Mouse (Mus musculus): ENCODE data around the gene Gpr4. TPM values are rescaled to one million over a fixed set of nuclear protein-coding genes. Genes with fewer than 3 reads are reported as not detected.
A peak's percentile ranks its signal among the peaks of the same experiment; 100 is the strongest.

Gpr4 gene
- polyA plus RNA-seq, 1 experiment from 2014 or later = 1.2 TPM

- no peak overlapping the region for H3K9ac ChIP-seq (ENCODE audit: low read length)
- ATAC-seq (replicated peaks; ENCODE audit: low FRiP score, low TSS enrichment, low read depth) = no peak
- H3K9me3 ChIP-seq (ENCODE audit: control insufficient read depth, low read length) = no peaks in the 10 kb centered on the region
- no peaks in the 10 kb centered on the region for H3K36me3 ChIP-seq (ENCODE audit: control insufficient read depth, insufficient read depth, low read length)
- DNase-seq (ENCODE audit: low spot score) = no peak
- H3K4me2 ChIP-seq (ENCODE audit: low read length) = no peak overlapping the region
- H3K27me3 ChIP-seq (replicated peaks; ENCODE audit: control insufficient read depth, insufficient read depth, low read length) = no peaks in the 10 kb centered on the region
- no peak overlapping the region for H3K27ac ChIP-seq (ENCODE audit: low read depth)
- 75% methylated on average over 2 of the region's 2 CpGs for WGBS
- H3K4me3 ChIP-seq (ENCODE audit: low read depth, low read length) = no peak overlapping the region
- H3K4me1 ChIP-seq (replicated peaks; ENCODE audit: control insufficient read depth, insufficient read depth, low read length) = peaks cover 10% of the 10 kb centered on the region; the same call in 1 of the 2 replicates
Measured at GRCm38 (mm10) chr7:19236411-19236810, 24.1 kb downstream of the Gpr4 start.

GRCm38 (mm10) chr7:19238344-19238743, 26.0 kb downstream of the Gpr4 start:
- H3K4me3 ChIP-seq (ENCODE audit: low read depth, low read length) = no peak overlapping the region
- no peaks in the 10 kb centered on the region for H3K27me3 ChIP-seq (replicated peaks; ENCODE audit: control insufficient read depth, insufficient read depth, low read length)
- H3K4me1 ChIP-seq (replicated peaks; ENCODE audit: control insufficient read depth, insufficient read depth, low read length) = peaks cover 10% of the 10 kb centered on the region; the same call in 1 of the 2 replicates
- H3K4me2 ChIP-seq (ENCODE audit: low read length) = no peak overlapping the region
- no peak overlapping the region for H3K9ac ChIP-seq (ENCODE audit: low read length)
- no peak for DNase-seq (ENCODE audit: low spot score)
- 98% methylated on average over 4 of the region's 4 CpGs for WGBS
- no peak for ATAC-seq (replicated peaks; ENCODE audit: low FRiP score, low TSS enrichment, low read depth)
- H3K36me3 ChIP-seq (ENCODE audit: control insufficient read depth, insufficient read depth, low read length) = no peaks in the 10 kb centered on the region
- no peaks in the 10 kb centered on the region for H3K9me3 ChIP-seq (ENCODE audit: control insufficient read depth, low read length)
- H3K27ac ChIP-seq (ENCODE audit: low read depth) = no peak overlapping the region

GRCm38 (mm10) chr7:19239423-19239822, 27.1 kb downstream of the Gpr4 start:
- Histone ChIP-seq H3K9ac (ENCODE audit: low read length) (no peak overlapping the region), H3K4me3 (ENCODE audit: low read depth, low read length) (no peak overlapping the region), H3K36me3 (ENCODE audit: control insufficient read depth, insufficient read depth, low read length) (no peaks in the 10 kb centered on the region), H3K4me2 (ENCODE audit: low read length) (no peak overlapping the region), H3K27ac (ENCODE audit: low read depth) (peak overlapping the region; percentile 14; the same call in 1 of the 2 replicates), H3K9me3 (ENCODE audit: control insufficient read depth, low read length) (no peaks in the 10 kb centered on the region), H3K4me1 (replicated peaks; ENCODE audit: control insufficient read depth, insufficient read depth, low read length) (peaks cover 10% of the 10 kb centered on the region; the same call in 1 of the 2 replicates), H3K27me3 (replicated peaks; ENCODE audit: control insufficient read depth, insufficient read depth, low read length) (no peaks in the 10 kb centered on the region)
- DNase-seq (ENCODE audit: low spot score) = peak; percentile 98
- ATAC-seq (replicated peaks; ENCODE audit: low FRiP score, low TSS enrichment, low read depth) = peak; percentile 86
- WGBS = 0% methylated on average over 1 of the region's 1 CpGs

GRCm38 (mm10) chr7:19239986-19240385, 27.6 kb downstream of the Gpr4 start:
- DNase-seq (ENCODE audit: low spot score) (no peak), ATAC-seq (replicated peaks; ENCODE audit: low FRiP score, low TSS enrichment, low read depth) (no peak)
- Histone ChIP-seq H3K4me1 (replicated peaks; ENCODE audit: control insufficient read depth, insufficient read depth, low read length) (peaks cover 10% of the 10 kb centered on the region; the same call in 1 of the 2 replicates), H3K9me3 (ENCODE audit: control insufficient read depth, low read length) (no peaks in the 10 kb centered on the region), H3K4me2 (ENCODE audit: low read length) (no peak overlapping the region), H3K4me3 (ENCODE audit: low read depth, low read length) (no peak overlapping the region), H3K36me3 (ENCODE audit: control insufficient read depth, insufficient read depth, low read length) (peaks cover 5% of the 10 kb centered on the region), H3K27ac (ENCODE audit: low read depth) (peak overlapping the region; percentile 14; the same call in 1 of the 2 replicates), H3K9ac (ENCODE audit: low read length) (no peak overlapping the region), H3K27me3 (replicated peaks; ENCODE audit: control insufficient read depth, insufficient read depth, low read length) (no peaks in the 10 kb centered on the region)
- 60% methylated on average over 2 of the region's 4 CpGs for WGBS

GRCm38 (mm10) chr7:19240905-19241463, 28.6 kb downstream of the Gpr4 start:
- Histone ChIP-seq H3K4me1 (replicated peaks; ENCODE audit: control insufficient read depth, insufficient read depth, low read length) (peaks cover 10% of the 10 kb centered on the region; the same call in 1 of the 2 replicates), H3K36me3 (ENCODE audit: control insufficient read depth, insufficient read depth, low read length) (peaks cover 15% of the 10 kb centered on the region), H3K4me2 (ENCODE audit: low read length) (no peak overlapping the region), H3K9me3 (ENCODE audit: control insufficient read depth, low read length) (no peaks in the 10 kb centered on the region), H3K4me3 (ENCODE audit: low read depth, low read length) (no peak overlapping the region), H3K27me3 (replicated peaks; ENCODE audit: control insufficient read depth, insufficient read depth, low read length) (no peaks in the 10 kb centered on the region), H3K9ac (ENCODE audit: low read length) (no peak overlapping the region), H3K27ac (ENCODE audit: low read depth) (no peak overlapping the region)
- DNase-seq (ENCODE audit: low spot score) = no peak
- no peak for ATAC-seq (replicated peaks; ENCODE audit: low FRiP score, low TSS enrichment, low read depth)
- 86% methylated on average over 8 of the region's 8 CpGs for WGBS

- Histone ChIP-seq H3K9me3 (ENCODE audit: control insufficient read depth, low read length) (no peaks in the 10 kb centered on the region), H3K4me2 (ENCODE audit: low read length) (no peak overlapping the region), H3K4me1 (replicated peaks; ENCODE audit: control insufficient read depth, insufficient read depth, low read length) (0 out of 2 replicates have a peak, but pooled peaks cover 5% of the 10 kb centered on the region), H3K27me3 (replicated peaks; ENCODE audit: control insufficient read depth, insufficient read depth, low read length) (no peaks in the 10 kb centered on the region), H3K4me3 (ENCODE audit: low read depth, low read length) (no peak overlapping the region), H3K36me3 (ENCODE audit: control insufficient read depth, insufficient read depth, low read length) (peaks cover 19% of the 10 kb centered on the region), H3K9ac (ENCODE audit: low read length) (no peak overlapping the region), H3K27ac (ENCODE audit: low read depth) (no peak overlapping the region)
- WGBS = 93% methylated on average over 1 of the region's 1 CpGs
- no peak for DNase-seq (ENCODE audit: low spot score)
- no peak for ATAC-seq (replicated peaks; ENCODE audit: low FRiP score, low TSS enrichment, low read depth)
Measured at GRCm38 (mm10) chr7:19242005-19242404, 29.7 kb downstream of the Gpr4 start.

GRCm38 (mm10) chr7:19243858-19244257, 31.5 kb downstream of the Gpr4 start:
- Histone ChIP-seq H3K27ac (ENCODE audit: low read depth) (no peak overlapping the region), H3K36me3 (ENCODE audit: control insufficient read depth, insufficient read depth, low read length) (peaks cover 26% of the 10 kb centered on the region), H3K4me3 (ENCODE audit: low read depth, low read length) (no peak overlapping the region), H3K9ac (ENCODE audit: low read length) (no peak overlapping the region), H3K4me2 (ENCODE audit: low read length) (no peak overlapping the region), H3K27me3 (replicated peaks; ENCODE audit: control insufficient read depth, insufficient read depth, low read length) (no peaks in the 10 kb centered on the region), H3K9me3 (ENCODE audit: control insufficient read depth, low read length) (no peaks in the 10 kb centered on the region), H3K4me1 (replicated peaks; ENCODE audit: control insufficient read depth, insufficient read depth, low read length) (0 out of 2 replicates have a peak, but pooled peaks cover 5% of the 10 kb centered on the region)
- DNase-seq (ENCODE audit: low spot score) = no peak
- WGBS = 74% methylated on average over 5 of the region's 5 CpGs
- no peak for ATAC-seq (replicated peaks; ENCODE audit: low FRiP score, low TSS enrichment, low read depth)

- Histone ChIP-seq H3K27ac (ENCODE audit: low read depth) (no peak overlapping the region), H3K4me2 (ENCODE audit: low read length) (no peak overlapping the region), H3K36me3 (ENCODE audit: control insufficient read depth, insufficient read depth, low read length) (peaks cover 26% of the 10 kb centered on the region), H3K4me3 (ENCODE audit: low read depth, low read length) (no peak overlapping the region), H3K4me1 (replicated peaks; ENCODE audit: control insufficient read depth, insufficient read depth, low read length) (no peaks in the 10 kb centered on the region), H3K27me3 (replicated peaks; ENCODE audit: control insufficient read depth, insufficient read depth, low read length) (no peaks in the 10 kb centered on the region), H3K9me3 (ENCODE audit: control insufficient read depth, low read length) (no peaks in the 10 kb centered on the region), H3K9ac (ENCODE audit: low read length) (no peak overlapping the region)
- ATAC-seq (replicated peaks; ENCODE audit: low FRiP score, low TSS enrichment, low read depth) (no peak), DNase-seq (ENCODE audit: low spot score) (no peak)
- WGBS = 88% methylated on average over 3 of the region's 3 CpGs
Measured at GRCm38 (mm10) chr7:19245083-19245482, 32.7 kb downstream of the Gpr4 start.

- H3K27ac ChIP-seq (ENCODE audit: low read depth) = no peak overlapping the region
- no peaks in the 10 kb centered on the region for H3K9me3 ChIP-seq (ENCODE audit: control insufficient read depth, low read length)
- no peak for ATAC-seq (replicated peaks; ENCODE audit: low FRiP score, low TSS enrichment, low read depth)
- no peak overlapping the region for H3K9ac ChIP-seq (ENCODE audit: low read length)
- no peak for DNase-seq (ENCODE audit: low spot score)
- H3K4me3 ChIP-seq (ENCODE audit: low read depth, low read length) = no peak overlapping the region
- H3K4me1 ChIP-seq (replicated peaks; ENCODE audit: control insufficient read depth, insufficient read depth, low read length) = no peaks in the 10 kb centered on the region
- no peak overlapping the region for H3K4me2 ChIP-seq (ENCODE audit: low read length)
- H3K27me3 ChIP-seq (replicated peaks; ENCODE audit: control insufficient read depth, insufficient read depth, low read length) = no peaks in the 10 kb centered on the region
- H3K36me3 ChIP-seq (ENCODE audit: control insufficient read depth, insufficient read depth, low read length) = peaks cover 26% of the 10 kb centered on the region
- 85% methylated on average over 1 of the region's 1 CpGs for WGBS
Measured at GRCm38 (mm10) chr7:19246855-19247254, 34.5 kb downstream of the Gpr4 start.
